Mouse (Mus musculus) CH12.LX (cell line): ENCODE data around the gene Zdhhc12.

Experiments
- BHLHE40 ChIP-seq: IDR thresholded peaks from 2 replicates; pipeline ENCODE4 v1.6.1; 2011; ENCODE audit warnings: mild to moderate bottlenecking, low read depth, low read length, improper control_type of control experiment
- CHD2 ChIP-seq: IDR thresholded peaks from 2 replicates; pipeline ENCODE4 v1.6.1; 2011; ENCODE audit warnings: low read length, improper control_type of control experiment
- CTCF ChIP-seq, 2 experiments: IDR thresholded peaks in 1 of 2; conservative IDR thresholded peaks in 1 of 2; 2 replicates each; pipeline ENCODE4 v1.5.1; 2011 to 2012; ENCODE audit warnings: low read depth in 2 of 2, low read length in 2 of 2, improper control_type of control experiment in 1 of 2, inconsistent platforms in 1 of 2, mild to moderate bottlenecking in 1 of 2, moderate library complexity in 1 of 2
- HCFC1 ChIP-seq: IDR thresholded peaks from 2 replicates; pipeline ENCODE4 v1.6.1; 2012; ENCODE audit warnings: low read depth, mild to moderate bottlenecking, inconsistent platforms, low read length, improper control_type of control experiment
- MAX ChIP-seq: IDR thresholded peaks from 2 replicates; pipeline ENCODE4 v1.6.1; 2011; ENCODE audit warnings: low read length, improper control_type of control experiment
- MEF2A ChIP-seq: IDR thresholded peaks from 2 replicates; pipeline ENCODE4 v1.6.1; 2014; ENCODE audit warnings: low read depth, mild to moderate bottlenecking, inconsistent platforms, low read length, improper control_type of control experiment, borderline replicate concordance
- POLR2A ChIP-seq: IDR thresholded peaks from 2 replicates; pipeline ENCODE4 v1.6.1; 2011; ENCODE audit warnings: low read depth, mild to moderate bottlenecking, improper control_type of control experiment, low read length
- RAD21 ChIP-seq: IDR thresholded peaks from 2 replicates; pipeline ENCODE4 v1.6.1; 2011; ENCODE audit warnings: low read depth, mild to moderate bottlenecking, low read length, improper control_type of control experiment, moderate library complexity
- RCOR1 ChIP-seq: conservative IDR thresholded peaks from 2 replicates; pipeline ENCODE4 v1.6.1; 2012; ENCODE audit warnings: low read depth, mild to moderate bottlenecking, inconsistent platforms, low read length, improper control_type of control experiment
- ZKSCAN1 ChIP-seq: IDR thresholded peaks from 2 replicates; pipeline ENCODE4 v1.6.1; 2012; ENCODE audit warnings: low read depth, inconsistent platforms, low read length, improper control_type of control experiment, borderline replicate concordance
- ZMIZ1 ChIP-seq: IDR thresholded peaks from 2 replicates; pipeline ENCODE4 v1.6.1; 2012; ENCODE audit warnings: low read depth, mild to moderate bottlenecking, inconsistent platforms, low read length, improper control_type of control experiment
- ZNF384 ChIP-seq: IDR thresholded peaks from 2 replicates; pipeline ENCODE4 v1.6.1; 2012; ENCODE audit warnings: low read depth, low read length, improper control_type of control experiment, inconsistent platforms

DNA sequence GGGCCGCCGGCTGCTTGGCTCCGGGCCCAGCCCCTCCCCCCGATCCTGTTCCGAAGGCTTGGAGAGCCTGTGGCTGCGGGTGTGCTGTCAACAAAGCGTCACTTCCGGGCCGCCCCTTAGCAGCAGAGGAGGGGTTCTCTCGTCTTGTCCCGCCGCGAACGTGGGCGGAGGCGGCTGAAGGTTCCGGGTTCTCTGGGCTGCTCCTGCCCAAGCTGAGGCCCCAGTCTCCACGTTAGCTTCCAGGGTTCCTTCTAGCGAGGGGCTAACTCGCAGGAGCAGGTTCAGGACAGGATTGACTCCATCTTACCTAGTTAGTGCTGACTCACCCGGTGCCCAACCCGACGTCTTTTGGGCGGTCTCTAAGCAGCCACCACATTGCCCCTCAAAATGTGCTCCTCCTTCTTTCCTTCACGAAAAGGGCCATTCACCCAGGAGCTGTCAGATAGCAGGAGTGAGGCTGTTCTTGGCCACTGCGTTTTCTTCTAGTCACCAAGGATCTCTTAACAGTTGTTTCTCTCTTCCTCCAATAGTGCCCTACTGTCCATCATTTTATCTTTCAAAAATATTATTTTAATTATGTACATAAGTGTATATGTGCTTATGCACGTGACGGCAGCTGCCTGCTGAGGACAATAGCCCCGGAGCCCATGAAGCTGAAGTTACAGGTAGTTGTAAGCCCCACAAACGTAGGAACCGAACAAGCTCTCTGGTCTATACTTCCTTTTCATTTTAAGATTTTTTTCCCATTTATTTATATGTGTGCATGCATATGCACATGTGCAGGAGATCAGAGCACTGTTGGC is 31.2 kb upstream of the Zdhhc12 start, which contains the start of gene Zer1:
- TF ChIP-seq POLR2A (peak; percentile 91), CTCF (conservative IDR thresholded peaks at IDR 0.05 in 1 of 2, IDR thresholded peaks at IDR 0.05 in 1 of 2; ENCODE audit: low read depth in 2 of 2, low read length in 2 of 2) (no peak), MAX (no peak), RAD21 (no peak), MEF2A (peak; percentile 61), ZKSCAN1 (no peak), ZMIZ1 (peak; percentile 77), BHLHE40 (peak; percentile 74), ZNF384 (no peak), HCFC1 (peak; percentile 88), RCOR1 (no peak), CHD2 (peak; percentile 71; the same call in 1 of the 2 replicates)
